Mouse (Mus musculus): ENCODE results near the gene Btg2.

DNA sequence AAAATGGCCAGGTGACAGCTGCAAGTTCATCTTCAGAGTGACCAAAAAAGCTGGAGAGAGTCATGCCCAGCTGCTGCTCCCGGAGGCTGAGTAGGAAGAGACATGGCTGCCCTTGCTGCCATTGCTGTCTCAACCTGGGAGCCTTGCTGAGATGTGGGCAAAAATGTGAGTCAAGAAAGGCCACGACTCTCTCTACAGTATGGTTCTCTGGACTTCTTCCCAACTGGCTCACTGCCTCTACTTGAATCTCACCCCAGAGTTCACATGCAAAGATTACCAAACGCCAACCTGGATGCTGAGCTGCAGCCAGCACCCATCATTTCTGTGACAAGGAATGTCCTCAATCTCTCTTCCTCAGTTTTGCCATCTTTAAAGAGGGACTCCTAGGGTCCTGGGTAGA is 5.2 kb upstream of the Btg2 start:
- TF ChIP-seq POLR2A (IDR thresholded peaks at IDR 0.05; ENCODE audit: extremely low read depth, insufficient read depth, low read length) (no peak), CTCF (IDR thresholded peaks at IDR 0.05; ENCODE audit: extremely low read depth, insufficient read depth, low read length) (no peak)
